Mouse (Mus musculus): ENCODE results near the gene Olfr568.

Olfr568 gene

GRCm38 (mm10) chr7:102876822-102877221 lies at the start of gene Olfr568:
Gene Olfr568 (plus strand): TSS chr7:102877122.
- no peak for DNase-seq

DNA sequence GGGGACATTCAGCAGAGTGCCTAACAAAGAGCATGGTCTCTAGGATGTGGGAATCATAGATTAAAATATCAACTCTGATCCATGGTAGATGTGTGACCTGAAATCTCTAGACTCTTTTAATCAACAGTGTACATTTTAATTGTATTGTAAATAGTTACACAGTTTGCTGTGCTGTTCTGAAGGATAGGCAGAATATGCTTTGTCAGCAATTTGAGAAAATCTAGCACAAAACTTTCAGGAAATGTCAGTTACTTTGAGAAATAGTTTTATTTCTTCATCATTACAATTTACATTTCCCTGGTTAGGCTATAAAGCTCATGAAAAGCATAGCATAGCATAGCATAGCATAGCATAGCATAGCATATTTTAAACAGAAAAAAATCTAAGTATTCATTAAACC lies 21.1 kb upstream of the Olfr568 start:
- no peak for DNase-seq

DNA sequence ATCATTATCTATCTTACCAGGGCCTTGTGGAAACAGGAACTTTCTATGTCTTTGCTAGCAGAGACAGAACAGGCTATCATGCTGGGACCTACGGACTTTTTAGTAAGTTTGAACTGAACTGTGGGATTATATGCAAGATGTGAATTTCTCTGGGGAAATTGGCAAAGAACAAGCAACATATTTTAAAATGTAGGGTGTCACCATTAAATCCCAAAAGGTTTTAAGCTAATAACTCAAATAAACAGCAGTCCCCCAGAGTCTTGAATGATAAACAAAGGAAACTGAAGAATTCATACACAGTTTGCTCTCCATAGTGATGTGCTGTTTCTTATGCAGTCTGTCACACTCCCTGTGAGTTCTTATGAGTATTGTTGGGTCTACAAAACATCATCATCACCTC lies 18.3 kb upstream of the Olfr568 start, which contains the start of gene Olfr566:
TSS of gene Olfr566 (minus strand) at position 101 of the 400 bp plus-strand sequence.
- DNase-seq: no peak

DNA sequence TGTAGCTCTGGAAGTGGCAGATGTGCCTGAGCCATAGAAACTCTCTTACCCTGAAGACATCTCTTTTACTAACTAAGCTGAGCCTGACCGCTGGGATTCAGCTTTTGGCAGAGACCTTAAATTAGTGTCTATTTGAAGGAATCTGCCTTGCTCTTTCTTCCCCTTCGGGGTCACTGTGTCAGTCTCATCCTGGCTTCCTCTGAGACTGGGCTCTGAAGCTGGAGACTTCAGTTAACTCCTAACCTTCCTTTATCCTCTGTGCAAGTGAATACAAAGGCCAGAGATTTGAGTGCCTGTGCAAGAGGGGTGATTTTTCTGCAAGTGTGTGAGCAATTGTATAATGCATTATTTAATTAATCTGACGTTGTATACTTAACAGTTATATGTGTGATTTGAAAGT lies 13.9 kb downstream of the Olfr568 start, which contains the start of gene Olfr569:
TSS of gene Olfr569 (minus strand) at position 101 of the 400 bp plus-strand sequence.
- DNase-seq: no peak

GRCm38 (mm10) chr7:102915261-102915660 lies 38.3 kb downstream of the Olfr568 start:
- no peak for DNase-seq

GRCm38 (mm10) chr7:102916405-102916804 lies 39.5 kb downstream of the Olfr568 start:
- no peak for DNase-seq

DNA sequence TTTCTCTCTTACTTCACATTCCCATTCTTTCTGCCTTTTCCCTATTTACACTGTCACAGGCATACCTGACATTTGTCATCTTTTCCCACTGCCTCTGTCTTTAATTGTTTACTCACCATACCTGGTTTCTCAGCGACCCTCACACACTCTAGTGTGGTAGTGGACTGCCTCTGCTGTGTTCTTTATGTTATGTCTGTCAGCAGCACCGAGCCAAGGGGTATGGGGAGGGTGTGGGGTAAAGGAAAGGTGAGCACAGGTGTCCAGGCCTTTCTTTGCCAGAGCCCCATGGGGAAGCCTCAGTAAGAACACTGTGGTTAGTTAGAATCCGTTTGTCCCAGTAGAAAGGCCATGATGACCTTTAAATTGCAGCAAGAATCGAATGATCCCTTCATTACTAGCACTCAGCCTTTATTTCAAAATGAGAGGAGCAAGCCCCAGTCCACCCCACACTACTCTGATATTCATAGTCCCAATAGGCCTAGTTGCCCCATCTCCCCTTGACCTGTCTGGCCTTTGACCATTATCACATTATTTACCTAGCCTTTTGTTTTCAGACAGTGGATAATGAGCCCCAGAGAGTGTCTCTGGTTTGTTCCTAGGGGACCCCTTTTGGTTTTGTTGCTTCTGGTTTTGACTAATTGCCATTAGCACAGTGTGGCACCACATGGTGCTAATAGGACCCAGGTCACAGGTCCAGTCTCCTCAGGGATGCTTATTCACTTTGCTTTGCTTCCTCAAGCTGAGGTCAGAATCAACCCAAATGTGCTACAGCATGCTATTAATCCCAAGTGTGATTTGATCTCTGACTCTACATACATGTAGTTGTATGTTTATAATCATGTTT lies 40.3 kb downstream of the Olfr568 start, which contains the start of gene Olfr571:
TSS of gene Olfr571 (minus strand) at position 505 of the 844 bp plus-strand sequence.
- no peak for DNase-seq

- DNase-seq: no peak
Measured at GRCm38 (mm10) chr7:102919632-102920031, 42.7 kb downstream of the Olfr568 start.

- DNase-seq: no peak
Measured at GRCm38 (mm10) chr7:102924109-102924508, 47.2 kb downstream of the Olfr568 start, which contains the start of gene Olfr572. Gene Olfr572 (plus strand): TSS chr7:102924409.

DNA sequence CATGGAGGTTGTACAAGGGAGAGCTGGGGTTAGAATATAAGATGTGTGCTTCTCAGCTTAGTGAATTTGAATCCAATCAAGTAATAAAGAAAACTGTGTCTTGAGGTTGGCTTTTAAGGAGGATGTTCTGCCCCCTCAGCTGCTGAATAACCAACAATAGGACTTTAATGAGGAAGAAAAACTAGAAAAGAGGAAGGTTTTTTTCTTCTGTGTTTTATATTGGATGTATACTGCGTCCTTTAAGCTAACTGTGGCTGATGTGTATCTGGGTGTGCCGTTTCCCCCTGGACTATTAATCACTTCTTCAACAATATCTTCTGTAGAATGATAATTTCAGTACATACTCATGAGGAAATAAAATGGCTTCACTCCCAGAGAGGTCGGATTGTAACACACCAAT lies 50.2 kb downstream of the Olfr568 start:
- no peak for DNase-seq

Data from right cerebral cortex, postnatal 4 days (tissue).